Mouse (Mus musculus) spleen, postnatal 36 days (tissue): ENCODE results near the gene 2310030G06Rik.

ENCODE experiments used
- DNase-seq, 2 experiments: peaks; one replicate each; pipeline ENCODE4 v3.0.0; 2022; ENCODE audit warnings: low spot score in 2 of 2, mixed read lengths in 1 of 2

The 2310030G06Rik gene

GRCm38 (mm10) chr9:50742261-50742660 lies 4.1 kb downstream of the 2310030G06Rik start:
- no peak for DNase-seq

GRCm38 (mm10) chr9:50740867-50741784 lies 5.2 kb downstream of the 2310030G06Rik start:
- DNase-seq = no peak

GRCm38 (mm10) chr9:50738914-50739870 lies 7.1 kb downstream of the 2310030G06Rik start, which contains the start of gene Dixdc1:
TSS of gene Dixdc1 (minus strand) at chr9:50739517.
- DNase-seq = peak; percentile 79

- peak in 1 of 2 experiments; percentile 8 for DNase-seq
These were observed 11.3 kb downstream of the 2310030G06Rik start for GRCm38 (mm10) chr9:50734989-50735388.

GRCm38 (mm10) chr9:50732560-50732959 lies 13.8 kb downstream of the 2310030G06Rik start:
- DNase-seq = no peak

- DNase-seq = no peak
These were observed 16.7 kb downstream of the 2310030G06Rik start for GRCm38 (mm10) chr9:50729600-50729999.

GRCm38 (mm10) chr9:50727925-50728651 lies 18.2 kb downstream of the 2310030G06Rik start:
- peak; percentile 14 to 25 for DNase-seq

GRCm38 (mm10) chr9:50727171-50727924 lies 19.0 kb downstream of the 2310030G06Rik start:
- DNase-seq = no peak

GRCm38 (mm10) chr9:50725921-50726590 lies 20.3 kb downstream of the 2310030G06Rik start:
- DNase-seq = no peak

GRCm38 (mm10) chr9:50724661-50725330 lies 21.5 kb downstream of the 2310030G06Rik start:
- no peak for DNase-seq

GRCm38 (mm10) chr9:50724147-50724546 lies 22.2 kb downstream of the 2310030G06Rik start:
- no peak for DNase-seq

GRCm38 (mm10) chr9:50723406-50723805 lies 22.9 kb downstream of the 2310030G06Rik start:
- DNase-seq = no peak

- DNase-seq = no peak
These were observed 23.9 kb downstream of the 2310030G06Rik start for GRCm38 (mm10) chr9:50722451-50722911.

- no peak for DNase-seq
These were observed 25.3 kb downstream of the 2310030G06Rik start for GRCm38 (mm10) chr9:50721061-50721460.

GRCm38 (mm10) chr9:50718878-50719277 lies 27.5 kb downstream of the 2310030G06Rik start:
- no peak for DNase-seq

GRCm38 (mm10) chr9:50714188-50714587 lies 32.1 kb downstream of the 2310030G06Rik start:
- DNase-seq = no peak

- no peak for DNase-seq
These were observed 35.0 kb downstream of the 2310030G06Rik start for GRCm38 (mm10) chr9:50711337-50711736.

- no peak for DNase-seq
These were observed 37.2 kb downstream of the 2310030G06Rik start for GRCm38 (mm10) chr9:50709108-50709507.

GRCm38 (mm10) chr9:50704907-50705306 lies 41.4 kb downstream of the 2310030G06Rik start:
- no peak for DNase-seq
